Mouse (Mus musculus): ENCODE measurements around the gene Dock9. TPM values are rescaled to one million over a fixed set of nuclear protein-coding genes. Genes with fewer than 3 reads are reported as not detected.
A peak's percentile ranks its signal among the peaks of the same experiment; 100 is the strongest.

Gene Dock9
- polyA plus RNA-seq, 1 experiment from 2014 or later: 7.3 TPM

DNA sequence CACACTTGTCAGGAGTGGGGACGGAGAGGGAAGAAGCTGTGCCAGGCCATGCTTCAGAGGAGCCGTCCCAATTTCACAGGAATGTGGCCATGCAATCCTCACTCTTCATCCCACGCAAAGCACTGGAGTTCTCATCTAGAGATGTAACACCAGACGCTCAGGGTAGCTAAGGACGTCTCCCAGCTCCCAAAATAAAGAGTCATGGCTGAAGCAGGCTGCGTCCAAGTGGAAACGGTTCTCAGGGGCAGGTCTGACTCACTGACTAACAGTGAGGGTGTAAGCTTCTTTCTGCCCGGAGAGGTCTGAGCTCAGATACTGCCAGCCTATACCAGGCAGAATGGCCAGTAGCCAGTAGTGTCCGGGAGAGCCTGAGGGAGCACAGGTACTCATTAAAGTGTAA lies 201.0 kb downstream of the Dock9 start:
- no peaks in the 10 kb centered on the region for H3K27me3 ChIP-seq
- H3K27ac ChIP-seq: no peak overlapping the region
- peaks cover 3% of the 10 kb centered on the region for H3K36me3 ChIP-seq
- H3K4me2 ChIP-seq: no peak overlapping the region
- H3K9ac ChIP-seq: no peak overlapping the region
- H3K4me3 ChIP-seq: no peak overlapping the region
- peaks cover 5% of the 10 kb centered on the region for H3K4me1 ChIP-seq (replicated peaks)
- 85% methylated on average over 9 of the region's 9 CpGs for WGBS
- no peak for ATAC-seq (ENCODE audit: low FRiP score)
- H3K9me3 ChIP-seq: no peaks in the 10 kb centered on the region

DNA sequence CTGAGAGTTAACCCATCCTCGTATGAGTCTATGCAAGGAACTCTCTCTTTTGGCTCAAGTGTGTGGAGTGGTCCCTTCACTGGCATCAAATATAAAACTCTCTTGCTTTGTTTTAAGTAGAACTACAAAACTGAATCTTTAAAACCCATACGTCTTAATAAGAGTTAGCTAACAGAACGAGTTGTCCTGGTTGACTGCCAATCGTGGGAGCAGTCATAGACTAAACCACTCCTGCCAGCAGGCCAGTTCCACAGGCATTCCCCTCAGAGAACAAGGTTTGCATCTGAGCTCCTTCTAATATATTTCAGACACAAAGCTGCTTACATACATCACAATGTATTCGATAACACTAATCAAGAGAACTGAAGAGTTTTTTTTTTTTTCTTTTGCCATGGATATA lies 203.0 kb downstream of the Dock9 start:
- no peak overlapping the region for H3K9ac ChIP-seq
- no peaks in the 10 kb centered on the region; the same call in 1 of the 2 replicates for H3K36me3 ChIP-seq
- no peak overlapping the region for H3K4me2 ChIP-seq
- H3K27ac ChIP-seq: no peak overlapping the region
- no peak overlapping the region for H3K4me3 ChIP-seq
- H3K4me1 ChIP-seq (replicated peaks): peaks cover 8% of the 10 kb centered on the region
- no peaks in the 10 kb centered on the region for H3K9me3 ChIP-seq
- ATAC-seq (ENCODE audit: low FRiP score): no peak
- 89% methylated on average over 5 of the region's 5 CpGs for WGBS
- no peaks in the 10 kb centered on the region for H3K27me3 ChIP-seq

DNA sequence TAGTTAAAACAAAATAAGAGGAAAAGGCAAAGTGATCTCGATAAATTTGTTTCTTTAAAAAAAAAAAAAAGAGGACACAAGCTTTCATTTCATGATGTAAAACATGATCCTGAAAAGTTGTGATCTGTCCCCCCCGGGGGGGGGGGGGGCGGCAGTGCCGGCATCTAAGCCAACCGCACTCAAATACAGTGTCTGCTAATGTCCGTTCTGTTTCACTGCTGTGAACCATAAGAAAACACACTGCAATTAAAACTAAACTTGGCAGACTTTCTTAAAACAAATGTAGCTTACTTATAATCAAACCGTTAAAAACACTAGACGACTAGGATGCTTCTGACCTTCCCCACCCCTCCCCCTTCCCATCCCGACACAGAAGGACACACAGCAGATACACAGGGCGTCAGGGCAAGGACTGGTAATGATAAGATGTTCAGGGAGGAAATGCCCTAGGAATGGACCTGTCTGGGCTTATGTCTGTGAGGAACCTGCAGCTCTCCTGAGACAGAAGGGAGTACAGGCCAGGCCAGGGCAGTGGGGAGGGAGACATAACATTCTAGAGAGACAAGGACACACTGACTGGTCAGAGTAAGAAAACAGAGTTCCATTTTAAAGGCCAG lies 204.2 kb downstream of the Dock9 start:
- H3K27ac ChIP-seq: no peak overlapping the region
- H3K9ac ChIP-seq: no peak overlapping the region
- no peak overlapping the region for H3K4me2 ChIP-seq
- no peak for ATAC-seq (ENCODE audit: low FRiP score)
- H3K4me1 ChIP-seq (replicated peaks): peaks cover 14% of the 10 kb centered on the region
- no peaks in the 10 kb centered on the region; the same call in 1 of the 2 replicates for H3K36me3 ChIP-seq
- WGBS: 74% methylated on average over 10 of the region's 10 CpGs
- no peaks in the 10 kb centered on the region for H3K27me3 ChIP-seq
- no peak overlapping the region for H3K4me3 ChIP-seq
- H3K9me3 ChIP-seq: no peaks in the 10 kb centered on the region

GRCm38 (mm10) chr14:121592890-121593289 lies 204.7 kb downstream of the Dock9 start:
- Histone ChIP-seq H3K4me3 (no peak overlapping the region), H3K27ac (no peak overlapping the region), H3K4me2 (no peak overlapping the region), H3K4me1 (replicated peaks) (peaks cover 14% of the 10 kb centered on the region), H3K9me3 (no peaks in the 10 kb centered on the region), H3K27me3 (no peaks in the 10 kb centered on the region), H3K36me3 (no peaks in the 10 kb centered on the region; the same call in 1 of the 2 replicates), H3K9ac (no peak overlapping the region)
- ATAC-seq (ENCODE audit: low FRiP score): no peak
- WGBS: 41% methylated on average over 3 of the region's 3 CpGs

- Histone ChIP-seq H3K9me3 (no peaks in the 10 kb centered on the region), H3K9ac (no peak overlapping the region), H3K36me3 (no peaks in the 10 kb centered on the region; the same call in 1 of the 2 replicates), H3K4me2 (no peak overlapping the region), H3K4me1 (replicated peaks) (peaks cover 14% of the 10 kb centered on the region), H3K27me3 (no peaks in the 10 kb centered on the region), H3K27ac (no peak overlapping the region), H3K4me3 (no peak overlapping the region)
- WGBS: 51% methylated on average over 9 of the region's 9 CpGs
- no peak for ATAC-seq (ENCODE audit: low FRiP score)
These were observed 205.3 kb downstream of the Dock9 start for GRCm38 (mm10) chr14:121592356-121592755.

DNA sequence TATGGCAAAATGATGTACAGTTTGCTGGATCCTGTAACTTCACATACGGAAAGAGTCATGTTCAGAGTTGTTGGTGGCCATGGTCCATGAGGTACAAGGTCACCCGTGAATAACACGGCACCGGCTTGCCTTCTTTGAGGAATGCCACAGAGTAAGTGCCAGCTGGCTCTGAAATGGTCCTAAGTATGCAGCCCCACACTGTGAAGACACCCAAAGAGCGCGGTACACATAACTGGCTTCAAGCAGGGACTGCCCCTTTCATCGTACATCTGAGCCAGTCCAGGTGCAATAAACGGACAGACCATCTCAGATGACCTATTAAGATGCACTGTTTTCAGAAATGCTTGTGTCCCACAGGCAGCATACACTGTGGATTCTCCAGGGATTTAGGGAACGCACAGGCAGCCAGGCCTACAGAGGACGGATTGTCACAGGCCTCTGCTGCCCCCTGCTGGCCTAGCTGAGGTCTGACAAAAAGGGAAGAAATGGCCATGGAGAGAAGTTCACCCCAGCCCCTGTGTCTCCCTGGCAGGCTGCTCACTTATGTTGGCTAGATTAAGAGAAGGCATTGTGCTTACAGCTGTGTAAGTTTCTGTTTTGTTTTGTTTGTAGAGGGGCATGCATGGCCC lies 208.4 kb downstream of the Dock9 start:
- 0 out of 2 replicates have a peak overlapping the region, but pooled peaks have one; percentile 8 for H3K27ac ChIP-seq
- WGBS: 53% methylated on average over 10 of the region's 10 CpGs
- ATAC-seq (ENCODE audit: low FRiP score): peak; percentile 34
- H3K9me3 ChIP-seq: no peaks in the 10 kb centered on the region
- H3K27me3 ChIP-seq: no peaks in the 10 kb centered on the region
- H3K4me3 ChIP-seq: no peak overlapping the region
- no peak overlapping the region for H3K4me2 ChIP-seq
- H3K36me3 ChIP-seq: no peaks in the 10 kb centered on the region
- H3K9ac ChIP-seq: no peak overlapping the region
- H3K4me1 ChIP-seq (replicated peaks): peaks cover 24% of the 10 kb centered on the region

GRCm38 (mm10) chr14:121588451-121588850 lies 209.2 kb downstream of the Dock9 start:
- Histone ChIP-seq H3K9ac (no peak overlapping the region), H3K36me3 (peaks cover under 1% of the 10 kb centered on the region; the same call in 1 of the 2 replicates), H3K4me1 (replicated peaks) (peaks cover 24% of the 10 kb centered on the region), H3K9me3 (no peaks in the 10 kb centered on the region), H3K27ac (no peak overlapping the region), H3K4me2 (no peak overlapping the region), H3K4me3 (no peak overlapping the region), H3K27me3 (no peaks in the 10 kb centered on the region)
- 78% methylated on average over 4 of the region's 4 CpGs for WGBS
- no peak for ATAC-seq (ENCODE audit: low FRiP score)

DNA sequence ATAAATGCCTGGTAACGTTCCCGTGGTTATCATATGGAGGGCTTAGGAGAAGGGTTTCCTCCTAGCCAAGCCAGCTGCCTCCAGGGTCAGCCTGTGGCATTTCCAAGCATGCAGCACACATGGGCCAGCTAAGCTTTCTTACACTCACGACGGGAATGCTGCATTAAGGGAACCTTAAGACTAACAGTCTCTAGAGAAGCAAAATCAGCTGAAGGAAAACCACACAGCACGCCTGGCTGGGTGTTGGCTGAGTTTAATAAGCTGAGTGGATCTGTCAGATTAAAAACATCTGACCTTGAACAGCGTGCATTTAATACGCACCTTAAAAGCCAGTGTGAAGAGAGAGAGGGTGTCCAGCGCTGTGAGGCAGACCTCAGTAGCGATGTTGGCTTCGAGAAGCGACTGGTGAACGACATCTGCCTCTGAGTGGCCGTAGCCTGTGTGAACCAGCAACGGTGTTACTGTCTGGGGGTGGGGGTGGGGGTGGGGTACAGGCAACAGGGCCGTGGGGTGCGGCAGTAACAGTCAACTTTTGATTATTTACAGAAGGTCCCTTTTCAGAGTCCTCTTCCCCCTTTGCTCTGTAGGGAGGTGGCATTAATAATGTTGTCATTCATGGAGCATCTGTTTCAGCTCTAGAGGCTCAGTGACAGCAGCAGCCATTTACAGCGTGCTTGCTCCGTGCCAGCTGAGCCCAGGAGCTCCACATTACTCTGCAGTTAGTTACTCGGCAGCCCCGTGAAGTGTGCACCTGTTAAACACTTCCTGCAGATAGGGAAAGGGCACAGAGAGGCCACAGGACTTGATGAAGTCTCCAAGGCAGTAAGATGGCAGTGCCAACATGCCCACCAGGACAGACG lies 211.5 kb downstream of the Dock9 start:
- no peak overlapping the region for H3K9ac ChIP-seq
- peaks cover 11% of the 10 kb centered on the region for H3K36me3 ChIP-seq
- H3K27me3 ChIP-seq: no peaks in the 10 kb centered on the region
- H3K4me3 ChIP-seq: no peak overlapping the region
- peak; percentile 58; the same call in 1 of the 2 replicates for ATAC-seq (ENCODE audit: low FRiP score)
- WGBS: 49% methylated on average over 21 of the region's 21 CpGs
- peaks cover 19% of the 10 kb centered on the region for H3K4me1 ChIP-seq (replicated peaks)
- H3K9me3 ChIP-seq: no peaks in the 10 kb centered on the region
- H3K27ac ChIP-seq: peak overlapping the region; percentile 40; the same call in 1 of the 2 replicates
- H3K4me2 ChIP-seq: 0 out of 2 replicates have a peak overlapping the region, but pooled peaks have one; percentile 8

GRCm38 (mm10) chr14:121579055-121579454 lies 218.6 kb downstream of the Dock9 start:
- peaks cover 14% of the 10 kb centered on the region for H3K36me3 ChIP-seq
- ATAC-seq (ENCODE audit: low FRiP score): peak; percentile 57
- no peak overlapping the region for H3K4me3 ChIP-seq
- no peaks in the 10 kb centered on the region for H3K4me1 ChIP-seq (replicated peaks)
- no peak overlapping the region for H3K4me2 ChIP-seq
- H3K9ac ChIP-seq: no peak overlapping the region
- no peaks in the 10 kb centered on the region for H3K27me3 ChIP-seq
- H3K9me3 ChIP-seq: no peaks in the 10 kb centered on the region
- 43% methylated on average over 3 of the region's 3 CpGs for WGBS
- H3K27ac ChIP-seq: no peak overlapping the region

DNA sequence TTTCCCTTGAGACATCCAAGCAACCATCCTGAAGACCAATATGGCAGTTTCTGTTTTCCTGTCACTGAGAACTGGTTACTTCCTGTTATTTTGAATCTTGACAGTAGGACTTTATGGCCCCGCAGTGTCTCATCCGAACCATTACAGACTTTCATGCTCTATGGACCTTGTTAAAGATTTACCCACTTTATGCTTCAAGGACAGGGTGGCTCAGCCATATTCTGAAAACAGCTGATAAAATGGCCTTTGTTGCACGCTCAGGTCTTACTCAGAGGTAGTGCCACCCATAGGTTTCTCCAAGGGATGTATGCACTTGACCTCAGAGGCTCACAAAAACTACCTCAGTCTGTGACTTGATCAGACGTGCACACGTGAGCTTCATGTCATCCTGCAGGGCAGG lies 224.2 kb downstream of the Dock9 start:
- Histone ChIP-seq H3K27ac (no peak overlapping the region), H3K36me3 (peaks cover 3% of the 10 kb centered on the region; the same call in 1 of the 2 replicates), H3K9ac (no peak overlapping the region), H3K4me3 (no peak overlapping the region), H3K4me1 (replicated peaks) (no peaks in the 10 kb centered on the region), H3K9me3 (no peaks in the 10 kb centered on the region), H3K4me2 (no peak overlapping the region), H3K27me3 (no peaks in the 10 kb centered on the region)
- WGBS: 92% methylated on average over 5 of the region's 5 CpGs
- ATAC-seq (ENCODE audit: low FRiP score): no peak

GRCm38 (mm10) chr14:121566794-121567201 lies 230.8 kb downstream of the Dock9 start:
- Histone ChIP-seq H3K9me3 (no peaks in the 10 kb centered on the region), H3K4me2 (no peak overlapping the region; the same call in 1 of the 2 replicates), H3K36me3 (no peaks in the 10 kb centered on the region), H3K27ac (no peak overlapping the region), H3K27me3 (0 out of 2 replicates have a peak, but pooled peaks cover 8% of the 10 kb centered on the region), H3K4me1 (replicated peaks) (peaks cover 37% of the 10 kb centered on the region), H3K9ac (no peak overlapping the region), H3K4me3 (no peak overlapping the region)
- 10% methylated on average over 9 of the region's 9 CpGs for WGBS
- ATAC-seq (ENCODE audit: low FRiP score): peak; percentile 77

GRCm38 (mm10) chr14:121565930-121566329 lies 231.7 kb downstream of the Dock9 start:
- H3K4me2 ChIP-seq: no peak overlapping the region
- 42% methylated on average over 6 of the region's 6 CpGs for WGBS
- H3K9ac ChIP-seq: no peak overlapping the region
- no peaks in the 10 kb centered on the region for H3K9me3 ChIP-seq
- 0 out of 2 replicates have a peak, but pooled peaks cover 8% of the 10 kb centered on the region for H3K27me3 ChIP-seq
- no peak for ATAC-seq (ENCODE audit: low FRiP score)
- H3K36me3 ChIP-seq: no peaks in the 10 kb centered on the region
- no peak overlapping the region for H3K27ac ChIP-seq
- no peak overlapping the region for H3K4me3 ChIP-seq
- peaks cover 37% of the 10 kb centered on the region for H3K4me1 ChIP-seq (replicated peaks)
